Mouse (Mus musculus) stomach, embryonic 14.5 days (tissue): ENCODE results near the gene Ndrg3. TPM values are rescaled to one million over a fixed set of nuclear protein-coding genes. Genes with fewer than 3 reads are reported as not detected.

Source experiments
- ATAC-seq: fragments of 200-750 bp; cut with Nextera tagmentation; 2 replicates; pipeline ENCODE4 v1.8.0; 2017; ENCODE audit warnings: low read depth, moderate TSS enrichment; ENCODE audit not compliant: insufficient number of reproducible peaks, insufficient read depth, low FRiP score
- H3K27ac ChIP-seq: fragments of 300-500 bp; sonication (generic); 2 replicates; pipeline ENCODE4 v1.5.1; 2014; ENCODE audit warnings: mild to moderate bottlenecking, low read length, moderate library complexity, mixed read lengths
- H3K27me3 ChIP-seq: fragments of 300-500 bp; sonication (generic); 2 replicates; pipeline ENCODE4 v1.6.1; 2014; ENCODE audit warnings: low read length, control low read depth, mixed read lengths; ENCODE audit not compliant: control insufficient read depth, insufficient read depth
- H3K36me3 ChIP-seq: fragments of 300-500 bp; sonication (generic); 2 replicates; pipeline ENCODE4 v1.6.1; 2014; ENCODE audit warnings: mild to moderate bottlenecking, control low read depth, low read length, moderate library complexity, mixed read lengths; ENCODE audit not compliant: control insufficient read depth, insufficient read depth
- H3K4me1 ChIP-seq: fragments of 300-500 bp; sonication (generic); 2 replicates; pipeline ENCODE4 v1.6.1; 2014; ENCODE audit warnings: low read length, control low read depth, mixed read lengths; ENCODE audit not compliant: control insufficient read depth, insufficient read depth
- H3K4me2 ChIP-seq: fragments of 300-500 bp; sonication (generic); replicated peaks from 2 replicates; pipeline ENCODE4 v1.6.1; 2014; ENCODE audit warnings: low read depth, low read length, control low read depth
- H3K4me3 ChIP-seq: fragments of 300-500 bp; sonication (generic); 2 replicates; pipeline ENCODE4 v1.5.1; 2014; ENCODE audit warnings: low read depth, low read length, control low read depth
- H3K9ac ChIP-seq: fragments of 300-500 bp; sonication (generic); replicated peaks from 2 replicates; pipeline ENCODE4 v1.6.1; 2014; ENCODE audit warnings: low read depth, mild to moderate bottlenecking, control low read depth, low read length, moderate library complexity, mixed read lengths
- H3K9me3 ChIP-seq: fragments of 300-500 bp; sonication (generic); 2 replicates; pipeline ENCODE4 v1.6.1; 2016; ENCODE audit warnings: low read depth, low read length, control low read depth; ENCODE audit not compliant: control insufficient read depth
- WGBS: fragments of 180-500 bp; shearing (Covaris S2); extraction: QIAGEN DNeasy Blood & Tissue Kit; methylation state at CpG from one replicate; pipeline ENCODE4 v1.1.7; 2014; 5-methylcytosine and 5-hydroxymethylcytosine counted together
- polyA plus RNA-seq: library from polyadenylated mRNA; unstranded; fragments of >200 nt; fragmentation: Nextera tagmentation; extraction: Ambion mirVana; gene quantifications from 2 replicates; pipeline ENCODE4 v1.2.1, GENCODE M21; 2014

Gene Ndrg3
- polyA plus RNA-seq, 1 experiment from 2014 or later: 44.4 TPM

GRCm38 (mm10) chr2:156967388-156967787 is 24.5 kb downstream of the Ndrg3 start:
- 89% methylated on average over 6 of the region's 6 CpGs for WGBS
- Histone ChIP-seq H3K36me3 (no peaks in the 10 kb centered on the region; the same call in none of the 2 replicates), H3K4me2 (no peak overlapping the region), H3K4me3 (no peak overlapping the region), H3K9me3 (no peaks in the 10 kb centered on the region), H3K27ac (no peak overlapping the region), H3K9ac (no peak overlapping the region), H3K4me1 (no peaks in the 10 kb centered on the region), H3K27me3 (no peaks in the 10 kb centered on the region)
- no peak for ATAC-seq

DNA sequence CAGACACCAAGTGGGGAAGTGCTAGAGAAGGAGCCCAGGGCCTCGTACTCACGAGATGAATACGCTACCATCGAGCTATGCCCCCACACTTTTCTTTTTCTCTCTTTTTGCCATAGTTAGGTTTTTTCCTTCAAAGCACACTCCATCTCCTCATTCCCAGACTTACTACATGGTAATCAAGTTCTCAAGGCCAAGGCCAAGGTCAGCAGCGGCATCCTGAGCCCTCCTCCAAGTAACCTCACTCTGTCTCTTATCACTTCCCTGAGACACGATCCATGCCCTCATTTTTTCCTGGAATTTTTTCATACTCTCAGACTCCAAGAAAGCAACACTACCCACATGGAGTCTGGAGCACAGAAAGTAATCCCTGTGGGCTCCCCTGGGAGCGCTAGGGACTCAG is 28.0 kb downstream of the Ndrg3 start:
- Histone ChIP-seq H3K4me1 (no peaks in the 10 kb centered on the region), H3K9ac (no peak overlapping the region), H3K9me3 (no peaks in the 10 kb centered on the region), H3K36me3 (no peaks in the 10 kb centered on the region; the same call in none of the 2 replicates), H3K27ac (no peak overlapping the region), H3K4me3 (no peak overlapping the region), H3K4me2 (no peak overlapping the region), H3K27me3 (no peaks in the 10 kb centered on the region)
- 90% methylated on average over 7 of the region's 7 CpGs for WGBS
- ATAC-seq: no peak

DNA sequence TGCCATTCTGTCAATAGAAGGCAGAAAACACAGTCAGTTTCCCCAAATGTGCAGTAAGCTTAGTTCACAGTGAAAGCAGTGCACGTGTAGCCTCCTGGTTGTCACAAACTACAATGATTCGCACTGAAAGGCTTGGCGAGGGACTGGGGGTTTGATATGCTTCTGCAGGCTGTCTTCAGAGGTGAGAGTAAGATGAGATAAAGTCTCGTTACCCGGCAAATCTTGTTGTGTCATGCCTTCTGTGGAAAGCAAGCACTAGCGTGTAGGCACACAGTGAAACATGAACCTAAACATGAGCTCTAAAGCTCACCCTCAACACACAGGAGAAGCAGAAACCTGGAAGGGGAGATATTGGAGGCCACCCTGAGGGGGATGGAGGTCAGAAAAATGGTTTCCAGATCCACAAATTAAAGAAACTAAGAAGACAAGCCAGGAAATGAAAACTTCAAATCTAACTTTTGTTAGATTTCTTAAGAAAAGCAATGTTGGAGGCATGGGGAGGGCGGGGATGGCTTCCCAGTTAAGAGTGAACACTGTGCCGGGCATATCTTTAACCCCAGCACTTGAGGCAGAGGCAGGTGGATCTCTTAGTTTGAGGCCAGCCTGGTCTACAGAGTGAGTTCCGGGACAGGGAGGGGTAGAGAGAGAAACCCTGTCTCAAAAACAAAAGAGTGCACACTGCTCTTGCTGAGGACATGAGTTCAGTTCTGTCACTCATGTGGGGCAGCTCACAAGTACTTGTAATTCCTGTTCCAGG is 33.2 kb downstream of the Ndrg3 start:
- no peak overlapping the region for H3K4me3 ChIP-seq
- H3K9me3 ChIP-seq: no peaks in the 10 kb centered on the region
- no peak overlapping the region for H3K4me2 ChIP-seq
- H3K36me3 ChIP-seq: no peaks in the 10 kb centered on the region
- no peaks in the 10 kb centered on the region for H3K27me3 ChIP-seq
- no peak overlapping the region for H3K9ac ChIP-seq
- H3K27ac ChIP-seq: no peak overlapping the region
- no peak for ATAC-seq
- 83% methylated on average over 9 of the region's 9 CpGs for WGBS
- no peaks in the 10 kb centered on the region for H3K4me1 ChIP-seq

- H3K27me3 ChIP-seq: no peaks in the 10 kb centered on the region
- H3K9me3 ChIP-seq: no peaks in the 10 kb centered on the region
- no peak overlapping the region for H3K4me3 ChIP-seq
- no peak overlapping the region for H3K4me2 ChIP-seq
- WGBS: 90% methylated on average over 2 of the region's 2 CpGs
- no peak for ATAC-seq
- H3K4me1 ChIP-seq: no peaks in the 10 kb centered on the region
- H3K36me3 ChIP-seq: no peaks in the 10 kb centered on the region
- H3K27ac ChIP-seq: no peak overlapping the region
- H3K9ac ChIP-seq: no peak overlapping the region
Observed at GRCm38 (mm10) chr2:156957035-156957434, 34.8 kb downstream of the Ndrg3 start.

DNA sequence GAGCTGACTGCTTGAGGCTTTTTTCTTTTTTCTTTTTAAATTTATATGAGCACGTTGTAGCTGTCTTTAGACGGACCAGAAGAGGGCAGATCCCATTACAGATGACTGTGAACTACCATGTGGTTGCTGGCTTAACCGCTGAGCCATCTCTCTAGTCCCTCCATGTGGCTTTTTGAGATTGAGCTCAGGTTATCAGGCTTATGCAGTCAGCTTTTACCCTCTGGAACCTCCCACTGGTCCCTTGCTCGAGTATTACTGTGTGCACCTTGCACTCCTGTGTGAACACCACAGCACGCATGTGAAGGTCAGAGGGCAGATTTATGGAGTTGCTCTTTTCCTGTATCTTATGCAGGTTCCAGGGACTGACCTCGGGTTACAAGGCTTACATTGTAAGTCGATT is 35.5 kb downstream of the Ndrg3 start:
- Histone ChIP-seq H3K27ac (no peak overlapping the region), H3K36me3 (no peaks in the 10 kb centered on the region), H3K9ac (no peak overlapping the region), H3K27me3 (no peaks in the 10 kb centered on the region), H3K4me2 (no peak overlapping the region), H3K9me3 (no peaks in the 10 kb centered on the region), H3K4me3 (no peak overlapping the region), H3K4me1 (no peaks in the 10 kb centered on the region)
- peak; percentile 58; the same call in 1 of the 2 replicates for ATAC-seq
- WGBS: 70% methylated on average over 7 of the region's 7 CpGs

- Histone ChIP-seq H3K4me3 (no peak overlapping the region), H3K9me3 (no peaks in the 10 kb centered on the region), H3K4me2 (no peak overlapping the region), H3K9ac (no peak overlapping the region), H3K27ac (no peak overlapping the region), H3K4me1 (no peaks in the 10 kb centered on the region), H3K36me3 (no peaks in the 10 kb centered on the region), H3K27me3 (no peaks in the 10 kb centered on the region)
- ATAC-seq: no peak
- 90% methylated on average over 5 of the region's 5 CpGs for WGBS
Observed at GRCm38 (mm10) chr2:156954463-156954862, 37.4 kb downstream of the Ndrg3 start.

DNA sequence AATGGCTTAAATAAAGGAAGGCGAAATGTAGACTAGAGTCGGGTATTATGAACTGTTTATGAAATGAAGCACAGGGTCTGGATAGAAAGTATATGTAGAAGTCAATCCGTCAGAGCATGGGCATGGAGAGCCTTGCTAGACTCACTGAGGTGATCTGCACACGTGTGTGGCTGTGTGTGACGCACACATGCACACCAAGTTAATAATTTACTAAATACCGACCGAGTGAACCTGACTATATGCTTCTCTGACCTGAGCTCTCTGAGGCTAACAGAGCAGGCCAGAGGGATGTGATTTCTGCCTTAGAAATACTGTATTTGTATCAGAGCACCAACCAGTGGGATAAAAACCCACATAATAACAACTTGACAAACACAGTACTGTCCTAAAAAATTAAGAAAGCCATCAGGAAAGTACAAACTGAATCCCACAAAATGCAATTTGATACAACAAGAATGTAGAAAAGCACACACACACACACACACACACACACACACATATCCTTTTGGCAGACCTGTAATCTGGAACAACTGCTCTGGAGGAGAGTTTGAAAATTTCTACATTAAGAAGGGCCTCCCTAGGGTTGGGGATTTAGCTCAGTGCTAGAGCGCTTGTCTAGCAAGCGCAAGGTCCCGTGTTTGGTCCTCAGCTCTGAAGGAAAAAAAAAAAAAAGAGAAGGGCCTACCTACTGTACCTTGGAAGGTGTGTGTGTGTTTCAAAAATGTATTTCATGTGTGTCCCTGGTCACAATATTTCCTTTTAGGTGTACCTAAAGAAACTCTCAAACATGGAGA is 40.4 kb downstream of the Ndrg3 start:
- no peaks in the 10 kb centered on the region for H3K4me1 ChIP-seq
- no peaks in the 10 kb centered on the region for H3K27me3 ChIP-seq
- no peaks in the 10 kb centered on the region for H3K9me3 ChIP-seq
- WGBS: 72% methylated on average over 10 of the region's 10 CpGs
- H3K27ac ChIP-seq: no peak overlapping the region
- H3K9ac ChIP-seq: no peak overlapping the region
- H3K4me3 ChIP-seq: no peak overlapping the region
- H3K4me2 ChIP-seq: no peak overlapping the region
- H3K36me3 ChIP-seq: no peaks in the 10 kb centered on the region
- peak; percentile 69; the same call in 1 of the 2 replicates for ATAC-seq

- Histone ChIP-seq H3K4me1 (no peaks in the 10 kb centered on the region), H3K4me3 (no peak overlapping the region), H3K36me3 (no peaks in the 10 kb centered on the region; the same call in 1 of the 2 replicates), H3K27ac (no peak overlapping the region), H3K9me3 (no peaks in the 10 kb centered on the region), H3K9ac (no peak overlapping the region), H3K4me2 (no peak overlapping the region), H3K27me3 (no peaks in the 10 kb centered on the region)
- 96% methylated on average over 3 of the region's 3 CpGs for WGBS
- no peak for ATAC-seq
Observed at GRCm38 (mm10) chr2:156950816-156951215, 41.0 kb downstream of the Ndrg3 start.
